Mouse (Mus musculus) lung, embryonic 16.5 days (tissue): ENCODE measurements around the gene Gm28372. TPM values are rescaled to one million over a fixed set of nuclear protein-coding genes. Genes with fewer than 3 reads are reported as not detected.

Experiments used
- ATAC-seq: fragments of 200-750 bp; cut with Nextera tagmentation; 2 replicates; pipeline ENCODE4 v1.8.0; 2017; ENCODE audit warnings: low read depth, mild to moderate bottlenecking, moderate library complexity
- H3K27ac ChIP-seq: fragments of 300-500 bp; sonication (generic); 2 replicates; pipeline ENCODE4 v1.5.1; 2014; ENCODE audit warnings: mild to moderate bottlenecking, control low read depth, low read length
- H3K27me3 ChIP-seq: fragments of 300-500 bp; sonication (generic); 2 replicates; pipeline ENCODE4 v1.6.1; 2014; ENCODE audit warnings: low read depth, low read length, mixed read lengths; ENCODE audit not compliant: control insufficient read depth, insufficient read depth
- H3K36me3 ChIP-seq: fragments of 300-500 bp; sonication (generic); 2 replicates; pipeline ENCODE4 v1.6.1; 2014; ENCODE audit warnings: low read length; ENCODE audit not compliant: control insufficient read depth, insufficient read depth
- H3K4me1 ChIP-seq: fragments of 300-500 bp; sonication (generic); replicated peaks from 2 replicates; pipeline ENCODE4 v1.6.1; 2014; ENCODE audit warnings: low read length, mixed read lengths; ENCODE audit not compliant: control insufficient read depth, insufficient read depth
- H3K4me2 ChIP-seq: fragments of 300-500 bp; sonication (generic); 2 replicates; pipeline ENCODE4 v1.6.1; 2014; ENCODE audit warnings: low read depth, low read length, control low read depth
- H3K4me3 ChIP-seq: fragments of 300-500 bp; sonication (generic); 2 replicates; pipeline ENCODE4 v1.5.1; 2014; ENCODE audit warnings: mild to moderate bottlenecking, low read length, control low read depth
- H3K9ac ChIP-seq: fragments of 300-500 bp; sonication (generic); 2 replicates; pipeline ENCODE4 v1.6.1; 2014; ENCODE audit warnings: low read length, control low read depth
- H3K9me3 ChIP-seq: fragments of 300-500 bp; sonication (generic); 2 replicates; pipeline ENCODE4 v1.6.1; 2016; ENCODE audit warnings: low read length; ENCODE audit not compliant: control insufficient read depth
- WGBS: fragments of 180-500 bp; shearing (Covaris S2); extraction: QIAGEN DNeasy Blood & Tissue Kit; methylation state at CpG from one replicate; pipeline ENCODE4 v1.1.7; 2014; 5-methylcytosine and 5-hydroxymethylcytosine counted together
- polyA plus RNA-seq: library from polyadenylated mRNA; unstranded; fragments of >200 nt; fragmentation: Nextera tagmentation; extraction: Ambion mirVana; gene quantifications from 2 replicates; pipeline ENCODE4 v1.2.1, GENCODE M21; 2015

Gm28372 gene
- polyA plus RNA-seq, 1 experiment from 2014 or later: not detected

GRCm38 (mm10) chr2:130442162-130442561, 37.1 kb downstream of the Gm28372 start:
- H3K27ac ChIP-seq: no peak overlapping the region
- ATAC-seq: no peak
- 85% methylated on average over 10 of the region's 10 CpGs for WGBS
- H3K9ac ChIP-seq: no peak overlapping the region
- peaks cover 42% of the 10 kb centered on the region for H3K36me3 ChIP-seq
- no peaks in the 10 kb centered on the region for H3K27me3 ChIP-seq
- no peaks in the 10 kb centered on the region for H3K9me3 ChIP-seq
- no peaks in the 10 kb centered on the region for H3K4me1 ChIP-seq
- H3K4me3 ChIP-seq: no peak overlapping the region
- H3K4me2 ChIP-seq: no peak overlapping the region

- ATAC-seq: no peak
- Histone ChIP-seq H3K27me3 (peaks cover 6% of the 10 kb centered on the region; the same call in 1 of the 2 replicates), H3K9me3 (no peaks in the 10 kb centered on the region), H3K4me1 (peaks cover 11% of the 10 kb centered on the region; the same call in 1 of the 2 replicates), H3K27ac (no peak overlapping the region), H3K9ac (no peak overlapping the region), H3K36me3 (peaks cover 4% of the 10 kb centered on the region; the same call in 1 of the 2 replicates), H3K4me2 (no peak overlapping the region), H3K4me3 (no peak overlapping the region)
Measured at GRCm38 (mm10) chr2:130448449-130448848, 43.4 kb downstream of the Gm28372 start.

GRCm38 (mm10) chr2:130449021-130449793, 44.2 kb downstream of the Gm28372 start:
- Histone ChIP-seq H3K4me1 (peaks cover 13% of the 10 kb centered on the region; the same call in 1 of the 2 replicates), H3K4me3 (peak overlapping the region; percentile 84), H3K9me3 (no peaks in the 10 kb centered on the region), H3K27me3 (peaks cover 6% of the 10 kb centered on the region), H3K27ac (no peak overlapping the region), H3K36me3 (no peaks in the 10 kb centered on the region), H3K9ac (peak overlapping the region; percentile 85), H3K4me2 (peak overlapping the region; percentile 70)
- ATAC-seq: no peak
- 8% methylated on average over 17 of the region's 17 CpGs for WGBS

- Histone ChIP-seq H3K4me1 (peaks cover 13% of the 10 kb centered on the region; the same call in 1 of the 2 replicates), H3K4me3 (peak within 1 kb of the TSS; percentile 84), H3K27ac (peak within 1 kb of the TSS; percentile 73), H3K4me2 (peak within 1 kb of the TSS; percentile 70), H3K9ac (peak within 1 kb of the TSS; percentile 85), H3K9me3 (no peaks in the 10 kb centered on the region), H3K36me3 (no peaks in the 10 kb centered on the region), H3K27me3 (peaks cover 6% of the 10 kb centered on the region)
- peak; percentile 98 for ATAC-seq
- WGBS: 0% methylated on average over 39 of the region's 50 CpGs
Measured at GRCm38 (mm10) chr2:130449794-130450433, 44.9 kb downstream of the Gm28372 start, which contains the start of gene Ptpra. Ptpra (plus strand) TSS chr2:130450278.

- H3K36me3 ChIP-seq: no peaks in the 10 kb centered on the region
- H3K4me3 ChIP-seq: peak overlapping the region; percentile 84
- no peaks in the 10 kb centered on the region for H3K9me3 ChIP-seq
- H3K9ac ChIP-seq: peak overlapping the region; percentile 85
- H3K4me1 ChIP-seq: peaks cover 13% of the 10 kb centered on the region; the same call in 1 of the 2 replicates
- H3K4me2 ChIP-seq: peak overlapping the region; percentile 70
- peaks cover 6% of the 10 kb centered on the region for H3K27me3 ChIP-seq
- peak overlapping the region; percentile 73 for H3K27ac ChIP-seq
- peak; percentile 90 for ATAC-seq
- WGBS: under 1% methylated on average over 35 of the region's 47 CpGs
Measured at GRCm38 (mm10) chr2:130450434-130450796, 45.4 kb downstream of the Gm28372 start.

GRCm38 (mm10) chr2:130451086-130451726, 46.2 kb downstream of the Gm28372 start:
- no peak for ATAC-seq
- Histone ChIP-seq H3K4me3 (peak overlapping the region; percentile 84), H3K4me1 (peaks cover 15% of the 10 kb centered on the region; the same call in 1 of the 2 replicates), H3K27me3 (peaks cover 6% of the 10 kb centered on the region), H3K27ac (no peak overlapping the region), H3K9me3 (no peaks in the 10 kb centered on the region), H3K36me3 (no peaks in the 10 kb centered on the region), H3K4me2 (peak overlapping the region; percentile 70), H3K9ac (peak overlapping the region; percentile 85)
- WGBS: 62% methylated on average over 14 of the region's 14 CpGs

- peak overlapping the region; percentile 70; the same call in 1 of the 2 replicates for H3K4me2 ChIP-seq
- no peak overlapping the region for H3K4me3 ChIP-seq
- no peak overlapping the region for H3K9ac ChIP-seq
- peaks cover 6% of the 10 kb centered on the region for H3K27me3 ChIP-seq
- no peaks in the 10 kb centered on the region for H3K9me3 ChIP-seq
- ATAC-seq: no peak
- H3K36me3 ChIP-seq: no peaks in the 10 kb centered on the region
- 62% methylated on average over 3 of the region's 3 CpGs for WGBS
- peaks cover 15% of the 10 kb centered on the region; the same call in 1 of the 2 replicates for H3K4me1 ChIP-seq
- no peak overlapping the region for H3K27ac ChIP-seq
Measured at GRCm38 (mm10) chr2:130451727-130452090, 46.7 kb downstream of the Gm28372 start.

- Histone ChIP-seq H3K27ac (no peak overlapping the region), H3K4me3 (no peak overlapping the region), H3K4me2 (no peak overlapping the region), H3K9ac (no peak overlapping the region), H3K27me3 (peaks cover 6% of the 10 kb centered on the region), H3K36me3 (no peaks in the 10 kb centered on the region), H3K9me3 (no peaks in the 10 kb centered on the region), H3K4me1 (peaks cover 15% of the 10 kb centered on the region; the same call in 1 of the 2 replicates)
- WGBS: 69% methylated on average over 2 of the region's 2 CpGs
- ATAC-seq: no peak
Measured at GRCm38 (mm10) chr2:130452266-130452665, 47.2 kb downstream of the Gm28372 start.

- ATAC-seq: no peak
- Histone ChIP-seq H3K27ac (no peak overlapping the region), H3K36me3 (no peaks in the 10 kb centered on the region), H3K27me3 (peaks cover 1% of the 10 kb centered on the region), H3K4me3 (no peak overlapping the region), H3K4me2 (no peak overlapping the region), H3K4me1 (peaks cover 15% of the 10 kb centered on the region; the same call in 1 of the 2 replicates), H3K9ac (no peak overlapping the region), H3K9me3 (no peaks in the 10 kb centered on the region)
- WGBS: 58% methylated on average over 6 of the region's 6 CpGs
Measured at GRCm38 (mm10) chr2:130453421-130453820, 48.4 kb downstream of the Gm28372 start.
